Mouse (Mus musculus): ENCODE data around the gene Trat1. TPM values are rescaled to one million over a fixed set of nuclear protein-coding genes. Genes with fewer than 3 reads are reported as not detected.

Gene Trat1
- polyA plus RNA-seq, 1 experiment from 2014 or later = not detected

DNA sequence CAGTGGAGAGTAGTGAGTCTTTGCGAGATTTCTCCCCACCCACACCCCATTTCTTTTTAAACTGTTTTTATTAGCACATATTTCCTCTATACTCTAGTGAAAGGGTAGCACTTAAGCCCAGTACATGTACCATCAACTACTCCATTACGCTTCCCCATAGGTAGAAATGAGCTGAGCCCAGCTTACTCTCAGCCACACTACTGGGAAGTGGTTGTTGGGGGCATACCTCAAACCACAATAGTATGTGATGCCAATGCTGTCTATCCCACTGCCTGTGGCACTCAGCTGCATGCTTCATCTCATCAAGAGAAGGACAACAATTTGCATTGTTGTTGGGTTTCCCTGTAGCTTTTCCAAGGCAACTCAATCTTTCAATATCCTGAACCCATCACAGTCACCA is 29.1 kb upstream of the Trat1 start:
- H3K9me3 ChIP-seq (replicated peaks; ENCODE audit: low read length) = no peaks in the 10 kb centered on the region
- DNase-seq (ENCODE audit: low spot score) (no peak), ATAC-seq (replicated peaks; ENCODE audit: low FRiP score, low read depth) (no peak)
- no peak overlapping the region for H3K9ac ChIP-seq (ENCODE audit: low read depth, low read length)
- no peak overlapping the region for H3K27ac ChIP-seq
- WGBS = 89% methylated on average over 2 of the region's 2 CpGs
- no peak overlapping the region for H3K4me3 ChIP-seq (replicated peaks; ENCODE audit: low read depth, low read length)
- no peaks in the 10 kb centered on the region for H3K36me3 ChIP-seq (ENCODE audit: insufficient read depth, low read length)
- H3K4me2 ChIP-seq (ENCODE audit: low read length) = no peak overlapping the region
- no peaks in the 10 kb centered on the region for H3K4me1 ChIP-seq (replicated peaks; ENCODE audit: insufficient read depth, low read length)
- TF ChIP-seq CTCF (IDR thresholded peaks at IDR 0.05; ENCODE audit: low read depth) = no peak
- no peaks in the 10 kb centered on the region for H3K27me3 ChIP-seq (ENCODE audit: insufficient read depth, low read length)

DNA sequence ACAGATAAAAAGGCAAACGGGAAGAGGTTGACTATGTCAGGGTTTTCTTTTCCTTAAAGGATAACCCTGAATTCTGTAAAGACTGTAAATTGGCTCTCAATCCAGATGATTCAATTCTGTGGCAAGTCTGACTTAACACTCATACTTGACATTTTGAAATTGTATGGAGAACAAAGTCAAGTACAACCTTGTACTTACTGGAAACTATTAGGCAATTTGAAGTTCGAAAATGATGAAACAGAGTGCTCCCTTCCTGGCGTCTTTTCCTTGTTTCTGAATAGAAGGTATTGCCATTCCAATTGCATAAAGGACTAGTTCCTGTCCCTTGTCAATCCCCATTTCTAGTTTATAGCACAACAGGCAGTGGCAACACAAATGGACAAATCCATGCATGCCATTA is 27.6 kb upstream of the Trat1 start:
- Histone ChIP-seq H3K27me3 (ENCODE audit: insufficient read depth, low read length) (no peaks in the 10 kb centered on the region), H3K4me2 (ENCODE audit: low read length) (no peak overlapping the region), H3K27ac (no peak overlapping the region), H3K36me3 (ENCODE audit: insufficient read depth, low read length) (no peaks in the 10 kb centered on the region), H3K9ac (ENCODE audit: low read depth, low read length) (no peak overlapping the region), H3K4me3 (replicated peaks; ENCODE audit: low read depth, low read length) (no peak overlapping the region), H3K9me3 (replicated peaks; ENCODE audit: low read length) (no peaks in the 10 kb centered on the region), H3K4me1 (replicated peaks; ENCODE audit: insufficient read depth, low read length) (no peaks in the 10 kb centered on the region)
- ATAC-seq (replicated peaks; ENCODE audit: low FRiP score, low read depth) = no peak
- no peak for TF ChIP-seq CTCF (IDR thresholded peaks at IDR 0.05; ENCODE audit: low read depth)
- DNase-seq (ENCODE audit: low spot score) = no peak
- 86% methylated on average over 3 of the region's 3 CpGs for WGBS

DNA sequence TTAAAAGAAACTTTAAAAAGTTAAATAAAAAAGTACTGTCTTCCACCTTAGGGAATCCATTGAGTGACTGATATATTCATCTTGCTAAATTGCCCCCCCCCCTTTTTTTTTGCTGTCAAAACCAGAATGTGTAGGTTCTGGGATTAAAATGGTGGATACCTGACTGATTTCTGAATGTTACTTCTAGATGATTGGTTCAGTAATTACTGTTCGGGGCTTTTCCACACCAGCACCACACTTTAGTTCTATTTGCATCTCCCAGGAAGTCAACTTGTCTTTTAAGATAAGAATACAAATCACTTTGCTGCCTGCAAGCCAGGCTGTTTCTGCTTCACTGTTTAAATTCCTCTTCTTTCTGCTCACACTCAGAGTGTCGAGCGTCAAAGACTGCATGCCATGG is 26.5 kb upstream of the Trat1 start:
- no peak for TF ChIP-seq CTCF (IDR thresholded peaks at IDR 0.05; ENCODE audit: low read depth)
- 68% methylated on average over 3 of the region's 3 CpGs for WGBS
- DNase-seq (ENCODE audit: low spot score) = no peak

DNA sequence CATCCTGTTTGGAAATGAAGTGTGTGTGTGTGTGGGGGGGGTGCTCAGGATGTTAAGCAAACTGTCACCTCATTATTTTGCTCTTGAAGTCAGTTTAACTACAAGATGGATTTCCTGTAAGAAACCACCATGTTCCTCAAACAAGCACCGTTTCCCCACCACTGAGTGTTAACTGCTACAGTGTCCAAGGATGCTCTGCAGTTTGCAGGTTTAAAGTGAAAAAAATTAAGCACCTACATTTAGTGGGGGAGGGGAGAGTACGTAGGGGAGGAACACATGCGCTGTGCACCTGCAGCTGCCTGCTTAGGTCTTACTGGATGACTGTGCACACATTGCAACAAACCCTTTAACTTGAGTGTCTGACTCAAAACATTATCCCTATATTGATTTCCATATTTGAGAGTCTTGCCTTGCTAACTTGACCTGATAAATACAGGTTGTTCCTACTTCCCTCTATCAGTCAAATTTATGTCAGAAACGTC is 16.9 kb upstream of the Trat1 start:
- Histone ChIP-seq H3K4me1 (replicated peaks; ENCODE audit: insufficient read depth, low read length) (no peaks in the 10 kb centered on the region), H3K4me2 (ENCODE audit: low read length) (no peak overlapping the region), H3K9me3 (replicated peaks; ENCODE audit: low read length) (no peaks in the 10 kb centered on the region), H3K27me3 (ENCODE audit: insufficient read depth, low read length) (no peaks in the 10 kb centered on the region), H3K27ac (no peak overlapping the region), H3K4me3 (replicated peaks; ENCODE audit: low read depth, low read length) (no peak overlapping the region), H3K36me3 (ENCODE audit: insufficient read depth, low read length) (no peaks in the 10 kb centered on the region), H3K9ac (ENCODE audit: low read depth, low read length) (no peak overlapping the region)
- TF ChIP-seq CTCF (IDR thresholded peaks at IDR 0.05; ENCODE audit: low read depth) = no peak
- DNase-seq (ENCODE audit: low spot score) (no peak), ATAC-seq (replicated peaks; ENCODE audit: low FRiP score, low read depth) (no peak)
- WGBS = 81% methylated on average over 4 of the region's 4 CpGs

More for the DNA sequence above, 26.5 kb upstream of the Trat1 start:
- Histone ChIP-seq H3K9me3 (replicated peaks; ENCODE audit: low read length) (no peaks in the 10 kb centered on the region), H3K4me2 (ENCODE audit: low read length) (no peak overlapping the region), H3K4me1 (replicated peaks; ENCODE audit: insufficient read depth, low read length) (no peaks in the 10 kb centered on the region), H3K4me3 (replicated peaks; ENCODE audit: low read depth, low read length) (no peak overlapping the region), H3K9ac (ENCODE audit: low read depth, low read length) (no peak overlapping the region), H3K36me3 (ENCODE audit: insufficient read depth, low read length) (no peaks in the 10 kb centered on the region), H3K27me3 (ENCODE audit: insufficient read depth, low read length) (no peaks in the 10 kb centered on the region), H3K27ac (no peak overlapping the region)
- no peak for ATAC-seq (replicated peaks; ENCODE audit: low FRiP score, low read depth)

DNA sequence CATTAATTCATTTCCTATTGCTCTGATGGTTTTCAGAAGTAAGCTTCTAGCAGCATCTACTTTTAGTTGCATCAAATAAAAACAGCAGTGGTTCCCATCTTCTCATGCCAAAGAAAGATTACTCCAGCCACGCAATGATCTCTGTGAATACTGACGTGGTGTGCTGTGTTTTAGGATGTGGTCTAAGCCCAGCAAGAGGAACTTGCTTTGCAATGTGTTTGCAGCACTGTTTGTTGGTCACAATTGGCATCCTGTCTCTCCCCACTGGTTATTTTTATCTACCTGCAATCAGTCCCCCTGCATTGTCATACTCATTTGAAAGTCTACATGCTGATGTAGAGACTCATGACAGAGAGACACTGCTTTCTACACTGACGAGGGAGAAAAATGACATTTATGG is 14.4 kb upstream of the Trat1 start:
- no peak for ATAC-seq (replicated peaks; ENCODE audit: low FRiP score, low read depth)
- DNase-seq (ENCODE audit: low spot score) = no peak
- Histone ChIP-seq H3K9me3 (replicated peaks; ENCODE audit: low read length) (no peaks in the 10 kb centered on the region), H3K4me2 (ENCODE audit: low read length) (no peak overlapping the region), H3K4me1 (replicated peaks; ENCODE audit: insufficient read depth, low read length) (no peaks in the 10 kb centered on the region), H3K27me3 (ENCODE audit: insufficient read depth, low read length) (no peaks in the 10 kb centered on the region), H3K27ac (no peak overlapping the region), H3K9ac (ENCODE audit: low read depth, low read length) (no peak overlapping the region), H3K4me3 (replicated peaks; ENCODE audit: low read depth, low read length) (no peak overlapping the region), H3K36me3 (ENCODE audit: insufficient read depth, low read length) (no peaks in the 10 kb centered on the region)
- WGBS = 79% methylated on average over 3 of the region's 3 CpGs
- TF ChIP-seq CTCF (IDR thresholded peaks at IDR 0.05; ENCODE audit: low read depth) = no peak

DNA sequence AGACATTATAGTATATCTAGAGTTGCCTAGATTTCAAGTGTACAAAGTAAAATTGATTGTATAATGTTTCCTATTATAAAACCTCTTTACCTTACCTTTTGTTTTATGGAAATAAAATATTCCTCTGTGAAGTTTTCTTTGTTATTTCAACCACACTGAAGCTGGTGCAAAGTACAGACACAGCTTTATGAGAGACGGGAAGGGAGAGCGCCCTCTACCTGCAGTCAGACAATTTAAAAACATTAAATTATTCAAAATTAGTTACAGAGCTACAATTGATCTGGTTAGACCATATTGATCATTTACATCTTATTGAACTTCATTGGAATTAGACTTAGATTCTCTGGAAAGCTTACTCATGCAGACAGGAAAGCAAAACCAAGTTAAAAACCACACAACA is 5.4 kb upstream of the Trat1 start:
- Histone ChIP-seq H3K9ac (ENCODE audit: low read depth, low read length) (no peak overlapping the region), H3K36me3 (ENCODE audit: insufficient read depth, low read length) (no peaks in the 10 kb centered on the region), H3K27ac (no peak overlapping the region), H3K4me3 (replicated peaks; ENCODE audit: low read depth, low read length) (no peak overlapping the region), H3K9me3 (replicated peaks; ENCODE audit: low read length) (no peaks in the 10 kb centered on the region), H3K4me2 (ENCODE audit: low read length) (no peak overlapping the region), H3K27me3 (ENCODE audit: insufficient read depth, low read length) (no peaks in the 10 kb centered on the region), H3K4me1 (replicated peaks; ENCODE audit: insufficient read depth, low read length) (no peaks in the 10 kb centered on the region)
- WGBS = 59% methylated on average over 2 of the region's 2 CpGs
- DNase-seq (ENCODE audit: low spot score) (no peak), ATAC-seq (replicated peaks; ENCODE audit: low FRiP score, low read depth) (no peak)
- peak; percentile 27; the same call in 1 of the 2 replicates for TF ChIP-seq CTCF (IDR thresholded peaks at IDR 0.05; ENCODE audit: low read depth)

DNA sequence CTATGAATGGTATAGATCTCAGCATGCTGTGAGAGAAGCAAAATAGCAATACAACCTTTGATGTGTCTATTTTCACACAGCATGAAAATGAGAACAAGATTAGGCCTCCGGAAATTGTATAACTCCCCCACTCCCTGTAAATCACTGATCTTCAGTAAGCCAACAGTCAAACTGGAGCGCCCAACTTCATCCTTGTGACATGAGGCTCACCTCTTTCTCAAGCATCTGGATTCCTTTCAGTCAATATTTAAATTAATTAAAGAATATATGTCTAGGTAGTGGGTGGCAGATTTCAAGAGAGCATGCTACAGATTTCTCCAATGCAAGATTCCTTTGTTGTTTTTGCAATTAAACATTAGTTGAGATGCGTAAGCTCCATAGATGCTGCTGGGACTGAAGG is 2.6 kb downstream of the Trat1 start:
- H3K4me1 ChIP-seq (replicated peaks; ENCODE audit: insufficient read depth, low read length) = no peaks in the 10 kb centered on the region
- 69% methylated on average over 3 of the region's 3 CpGs for WGBS
- no peak overlapping the region for H3K4me3 ChIP-seq (replicated peaks; ENCODE audit: low read depth, low read length)
- H3K36me3 ChIP-seq (ENCODE audit: insufficient read depth, low read length) = no peaks in the 10 kb centered on the region
- ATAC-seq (replicated peaks; ENCODE audit: low FRiP score, low read depth) (no peak), DNase-seq (ENCODE audit: low spot score) (no peak)
- H3K9me3 ChIP-seq (replicated peaks; ENCODE audit: low read length) = no peaks in the 10 kb centered on the region
- no peak overlapping the region for H3K9ac ChIP-seq (ENCODE audit: low read depth, low read length)
- no peak overlapping the region for H3K4me2 ChIP-seq (ENCODE audit: low read length)
- H3K27ac ChIP-seq = no peak overlapping the region
- TF ChIP-seq CTCF (IDR thresholded peaks at IDR 0.05; ENCODE audit: low read depth) = no peak
- no peaks in the 10 kb centered on the region for H3K27me3 ChIP-seq (ENCODE audit: insufficient read depth, low read length)
